Mouse (Mus musculus) heart, postnatal 14 days (tissue): ENCODE results near the gene Gbx1. TPM values are rescaled to one million over a fixed set of nuclear protein-coding genes. Genes with fewer than 3 reads are reported as not detected.
A peak's percentile ranks its signal among the peaks of the same experiment; 100 is the strongest.
"Not testable (repeated sequence)": the region's sequence is repeated elsewhere in the genome, so short reads cannot be mapped to it uniquely, and the experiment has no call there.

Experiments used
- DNase-seq, 2 experiments: peaks; one replicate each; pipeline ENCODE4 v3.0.0; 2021 to 2022
- intact Hi-C: fragments of 180-260 bp; cut with DNase I; formaldehyde crosslinking; loops from one replicate; pipeline ENCODE4 v1.15.1; 2025
- long read RNA-seq, 2 experiments: library from polyadenylated mRNA; stranded (forward); transcript quantifications; one replicate each; pipeline ENCODE4 v2.0.0; 2021
- total RNA-seq, 2 experiments: library from RNA; stranded (reverse); gene quantifications; 2 replicates each; pipeline ENCODE4 v1.2.3; 2021

Gene Gbx1
- total RNA-seq, result not detected
- long read RNA-seq, experiment 1, result 0 reads
- long read RNA-seq, experiment 2, partial matches to known transcripts, result 0 of 1 reads
- long read RNA-seq, experiment 2, other reads (novel, unspliced or antisense), result 1 of 1 reads

DNA sequence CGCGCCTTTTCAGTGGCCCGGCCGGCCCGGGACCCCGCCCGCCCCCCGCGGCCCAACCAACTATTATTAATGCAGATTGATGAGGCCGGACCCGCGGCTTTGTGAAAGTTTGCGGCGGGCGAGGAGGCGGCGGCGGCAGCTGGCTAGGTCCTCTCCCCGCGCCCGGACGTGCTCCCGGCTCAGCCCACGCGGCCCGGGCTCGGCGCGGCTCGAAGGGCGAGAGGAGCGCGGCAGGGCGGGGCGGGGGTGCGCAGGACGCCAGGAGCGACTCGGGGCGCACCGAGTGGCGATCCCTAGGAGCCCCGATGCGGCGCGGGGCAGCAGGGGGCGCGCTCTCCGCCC, at the start of gene Gbx1:
TSS of gene Gbx1 (minus strand) at position 314 of the 342 bp plus-strand sequence.
- intact Hi-C loops, result no loop called here
- DNase-seq, result peak; percentile 53 to 57

DNA sequence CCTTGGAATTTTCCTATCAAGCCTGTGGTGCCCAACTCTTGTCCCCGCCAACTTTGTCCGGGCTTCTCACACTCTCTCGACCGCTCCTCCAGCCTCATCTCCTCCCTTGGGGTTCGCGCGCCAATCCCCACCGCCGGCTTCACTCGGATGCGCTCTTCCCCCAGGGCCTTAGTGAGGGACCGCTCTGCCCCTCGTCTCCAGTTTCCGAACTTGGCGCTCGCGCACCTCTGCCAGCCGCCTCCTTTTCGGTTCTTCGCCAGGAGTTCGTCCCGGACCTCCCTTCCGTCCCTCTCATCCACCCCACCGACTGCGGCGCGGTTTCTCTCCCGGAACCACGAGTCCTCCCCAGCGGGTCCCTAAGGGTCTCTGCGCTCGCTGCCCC, 49.8 kb upstream of the Gbx1 start:
- peak in 1 of 2 experiments; percentile 49 for DNase-seq
- intact Hi-C loops, result no loop called here

DNA sequence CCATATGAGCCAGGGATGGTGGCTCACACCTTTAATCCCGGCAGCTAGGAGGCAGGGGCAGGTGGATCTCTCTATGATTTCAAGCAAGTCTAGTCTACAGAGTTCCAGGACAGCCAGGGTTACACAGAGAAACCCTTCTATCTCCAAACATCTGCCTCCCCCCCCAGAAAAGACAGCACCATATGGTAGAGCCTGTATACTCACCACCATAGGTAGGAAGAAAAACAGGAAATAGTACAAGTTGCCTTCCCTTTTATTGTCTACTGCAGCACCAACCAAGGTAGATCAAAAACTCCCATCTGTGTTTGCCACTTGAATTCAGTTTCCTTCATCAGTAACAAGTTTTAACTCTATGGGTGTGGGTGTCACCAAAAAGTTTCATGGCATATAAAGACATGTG, 48.9 kb upstream of the Gbx1 start:
- intact Hi-C loops, result no loop called here
- DNase-seq, result no peak

DNA sequence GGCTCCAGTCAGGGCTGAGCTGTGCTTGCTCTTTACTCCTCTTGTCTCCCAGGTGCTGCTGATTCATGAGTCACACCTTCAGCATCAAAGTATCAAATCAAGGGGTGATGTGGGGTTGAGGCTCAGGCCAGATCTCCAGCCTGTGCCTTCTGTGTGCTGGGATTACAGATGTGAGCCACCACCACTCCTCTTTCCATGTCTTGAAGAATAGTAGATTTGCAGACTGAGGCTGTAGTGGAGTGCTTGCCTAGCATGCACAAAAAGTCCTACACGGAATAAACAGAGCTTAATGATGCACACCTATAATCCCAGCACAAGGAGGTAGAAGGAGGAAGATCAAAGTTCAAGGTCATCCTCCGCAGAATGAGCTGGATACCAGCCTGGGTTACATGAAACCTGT, 29.7 kb upstream of the Gbx1 start, which contains the start of gene 4931409K22Rik:
TSS of gene 4931409K22Rik (minus strand) at position 101 of the 400 bp plus-strand sequence.
- intact Hi-C loops, result no loop called here
- DNase-seq, result no peak

DNA sequence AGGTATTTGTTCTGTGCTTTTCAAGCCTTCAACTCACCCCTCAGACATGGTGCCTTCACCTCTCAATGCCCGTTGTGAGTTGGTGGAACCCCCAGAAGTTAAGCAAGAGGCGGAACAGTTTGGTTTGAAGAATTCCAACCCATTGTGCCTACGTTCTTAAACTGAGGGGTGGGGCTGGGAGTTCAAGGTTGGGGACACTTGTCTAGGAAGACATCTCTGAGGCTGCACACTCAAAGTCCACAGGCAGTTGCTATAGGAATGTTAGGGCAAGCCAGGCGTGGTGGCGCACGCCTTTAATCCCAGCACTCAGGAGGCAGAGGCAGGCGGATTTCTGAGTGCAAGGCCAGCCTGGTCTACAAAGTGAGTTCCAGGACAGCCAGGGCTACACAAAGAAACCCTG, 28.3 kb upstream of the Gbx1 start:
- intact Hi-C loops, DNase-seq: not testable (repeated sequence)

DNA sequence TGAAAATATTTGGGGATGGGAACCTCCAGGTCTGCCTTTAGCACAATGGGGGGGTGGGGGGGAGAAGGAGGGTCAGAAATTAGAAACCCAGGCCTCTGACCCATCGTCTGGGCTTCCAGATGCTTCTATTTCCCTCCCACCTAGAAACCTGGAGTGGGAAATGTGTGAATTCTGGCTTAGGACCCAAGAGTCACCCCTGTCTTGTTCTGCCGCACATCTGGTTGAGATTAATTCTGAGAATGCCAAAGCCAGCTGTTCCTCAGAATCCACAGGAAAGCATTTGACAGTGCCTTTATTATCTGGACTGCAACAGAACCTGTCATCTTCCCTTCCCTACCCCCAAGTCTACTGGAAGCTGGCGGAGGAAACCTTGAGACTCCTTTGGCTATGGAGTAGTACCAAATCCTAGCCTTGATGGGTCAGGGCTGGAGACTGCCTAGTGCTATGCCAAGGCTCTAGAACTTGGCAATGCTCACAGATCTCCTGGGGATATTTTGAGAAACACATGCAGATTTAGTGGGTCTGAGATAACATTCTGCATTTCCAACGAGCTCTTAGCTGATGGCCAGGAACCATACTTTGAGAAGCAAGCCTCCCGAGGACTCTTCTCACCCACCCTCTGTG, 26.7 kb upstream of the Gbx1 start:
- intact Hi-C loops, result no loop called here

DNA sequence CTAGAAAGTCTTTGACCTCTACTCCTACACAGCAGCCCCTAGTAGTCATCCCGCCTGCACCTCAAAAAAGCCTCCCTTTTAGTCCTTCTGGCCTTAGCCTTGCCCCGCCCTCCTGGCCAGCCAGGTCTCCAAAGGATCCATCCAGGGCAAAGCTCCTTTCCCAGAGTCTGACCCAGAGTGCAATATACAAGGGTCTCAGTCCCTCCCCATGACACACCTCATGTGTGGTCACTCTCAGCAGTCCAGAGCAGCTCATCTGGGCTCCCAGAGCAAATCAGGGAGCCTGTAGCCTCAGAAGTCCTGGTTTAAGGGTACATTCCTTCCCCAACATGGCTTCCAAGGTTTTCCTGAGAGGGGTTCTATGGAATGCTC, 24.3 kb upstream of the Gbx1 start:
- DNase-seq, result no peak

More for the DNA sequence above, 26.7 kb upstream of the Gbx1 start:
- DNase-seq, result no peak

DNA sequence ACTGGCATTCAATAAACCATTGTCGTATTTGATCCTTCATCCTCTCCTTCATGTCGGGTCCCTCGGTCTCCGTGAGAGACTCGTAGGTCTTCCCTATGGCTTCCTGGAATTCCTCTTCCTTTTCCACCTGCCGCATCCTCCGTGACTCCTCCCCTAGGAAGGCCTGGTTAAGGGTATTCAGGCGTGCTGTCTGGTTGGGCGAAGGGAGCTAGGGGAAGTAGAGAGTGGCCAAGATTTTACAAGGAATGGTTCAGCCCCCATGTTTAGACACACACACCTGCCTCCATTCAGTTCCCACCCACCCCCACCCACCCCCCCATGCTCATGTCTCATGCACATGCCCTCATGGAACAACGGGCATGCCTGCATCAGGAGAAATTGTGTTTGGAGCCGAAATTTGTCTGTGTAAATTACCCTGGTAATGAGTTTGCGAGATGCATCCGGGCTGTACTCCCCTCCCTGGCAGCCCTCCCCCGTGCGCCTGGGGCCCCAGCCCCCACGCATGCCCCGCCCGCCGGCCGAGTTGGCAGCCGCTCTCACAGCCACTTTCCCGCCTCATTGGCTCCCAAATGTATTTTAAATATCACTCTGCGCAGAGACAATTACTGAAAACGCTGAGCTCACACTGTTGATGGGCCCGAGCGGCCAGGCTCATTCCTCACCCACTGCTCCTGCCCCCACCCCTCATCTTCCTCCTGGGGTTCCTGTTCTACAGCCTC, 23.8 kb upstream of the Gbx1 start:
- DNase-seq, result peak; percentile 57 to 65
- intact Hi-C loops, result no loop called here

More for the DNA sequence above, 24.3 kb upstream of the Gbx1 start:
- intact Hi-C loops, result no loop called here

DNA sequence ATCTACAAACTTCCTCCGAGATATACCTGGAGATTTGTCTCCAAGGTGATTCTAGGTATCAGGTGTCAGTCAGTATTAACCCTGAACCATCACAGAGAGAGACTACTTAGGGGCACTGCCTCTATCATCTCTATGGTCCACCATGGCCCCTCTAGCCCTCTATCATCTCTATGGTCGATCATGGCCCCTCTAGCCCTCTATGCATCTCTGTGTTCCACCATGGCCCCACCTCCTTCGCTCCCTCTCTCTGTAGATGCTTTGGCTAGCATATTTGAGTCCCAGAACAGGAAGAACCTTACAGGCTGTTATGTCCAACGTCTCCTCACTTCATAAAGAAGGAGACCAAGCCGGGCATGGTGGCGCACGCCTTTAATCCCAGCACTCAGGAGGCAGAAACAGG, 15.6 kb upstream of the Gbx1 start:
- no peak for DNase-seq
- intact Hi-C loops, result no loop called here

DNA sequence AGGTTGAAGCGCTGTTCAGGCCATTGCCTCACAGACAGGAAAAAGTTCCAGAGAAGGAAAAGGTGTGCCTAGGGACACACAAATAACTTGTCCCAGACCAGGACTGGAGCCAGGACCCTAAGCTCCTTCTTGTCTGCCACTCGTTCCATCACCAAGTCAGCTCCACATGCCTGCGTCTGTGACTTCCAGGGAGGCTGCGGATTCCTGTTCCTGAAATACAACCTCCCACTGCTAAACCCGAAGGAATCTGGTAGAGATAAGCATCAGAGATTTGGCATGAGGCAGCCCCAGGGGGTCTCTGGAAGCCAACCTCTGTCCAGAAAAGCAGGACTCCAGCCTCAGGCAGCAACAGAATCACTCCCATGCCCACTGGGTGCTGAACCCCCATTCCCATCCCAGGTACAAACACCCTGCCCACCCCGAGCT, 14.2 kb upstream of the Gbx1 start:
- no peak for DNase-seq
- intact Hi-C loops, result no loop called here

DNA sequence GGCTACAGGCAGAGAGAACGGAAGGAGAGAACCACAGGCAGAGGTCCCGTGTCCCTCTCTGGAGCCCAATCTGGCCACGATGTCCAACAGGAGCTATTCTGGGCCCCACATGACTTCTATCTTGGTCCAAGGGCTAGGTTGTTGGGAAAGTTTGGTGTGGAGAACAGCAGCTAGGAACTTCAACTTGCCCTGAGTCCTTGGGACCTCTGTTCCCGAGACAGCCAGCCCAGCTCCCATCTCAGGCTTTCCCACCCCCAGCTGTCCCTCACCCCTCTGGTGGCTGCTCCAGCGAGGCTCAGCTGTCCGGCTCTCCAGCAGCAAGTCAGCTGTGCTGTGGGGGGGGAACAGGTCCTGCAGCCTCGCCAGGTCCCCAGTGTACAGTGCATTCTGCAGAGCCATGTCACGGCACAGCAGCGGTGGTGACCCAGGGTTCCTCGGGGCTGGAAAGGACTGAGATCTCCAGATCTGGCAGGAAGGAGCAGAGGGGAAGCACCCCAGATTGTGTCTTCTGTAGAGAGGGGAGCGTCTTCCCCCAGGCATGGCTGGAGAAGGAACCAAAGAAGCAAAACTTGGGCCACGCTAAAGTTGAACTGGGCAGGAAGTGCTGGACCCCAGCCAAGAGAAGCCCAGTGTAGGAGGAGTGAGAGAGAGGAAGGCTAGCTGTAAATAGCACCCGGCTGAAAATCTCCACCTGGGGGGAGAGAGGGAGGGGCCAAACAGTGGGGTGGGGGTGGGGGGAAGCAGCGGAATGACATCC, 13.6 kb upstream of the Gbx1 start, which contains the start of gene Asb10:
TSS of gene Asb10 (minus strand) at position 592 of the 757 bp plus-strand sequence.
- DNase-seq, result peak; percentile 77 to 85
- intact Hi-C loops, result no loop called here

DNA sequence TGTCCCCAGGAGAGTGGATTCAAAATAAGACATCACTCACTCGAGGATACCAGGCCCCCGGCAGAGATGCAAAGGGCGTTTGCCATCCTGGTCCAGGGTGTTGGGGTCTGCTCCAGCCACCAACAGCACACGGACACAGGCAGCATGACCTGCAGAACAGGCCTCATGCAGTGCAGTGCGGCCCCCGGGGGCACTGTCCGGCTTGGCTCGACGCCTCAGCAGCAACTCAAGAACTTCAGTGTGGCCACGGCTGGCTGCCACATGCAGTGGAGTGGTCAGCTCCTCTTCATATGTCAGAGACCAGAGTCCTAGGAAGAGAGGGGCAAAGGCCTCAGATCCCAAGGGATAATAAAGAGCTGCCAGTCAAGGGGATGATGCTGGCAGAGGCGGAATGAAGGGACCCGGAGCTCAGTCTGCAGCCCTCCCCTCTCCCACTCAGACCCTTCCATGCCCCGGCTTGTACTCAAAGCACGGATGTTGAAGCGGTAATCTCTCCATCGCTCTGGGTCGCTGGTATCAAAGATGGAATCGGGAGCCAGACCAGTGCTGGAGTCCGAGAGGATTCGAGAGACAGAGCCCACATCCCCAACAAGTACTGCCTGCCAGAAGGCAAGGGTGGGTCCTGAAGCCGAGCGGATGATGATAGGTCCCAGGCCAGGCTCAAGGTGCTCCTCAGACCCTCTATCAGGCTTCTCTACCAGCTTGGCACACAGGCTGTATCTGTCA, 12.7 kb upstream of the Gbx1 start:
- DNase-seq, result no peak
- intact Hi-C loops, result no loop called here

DNA sequence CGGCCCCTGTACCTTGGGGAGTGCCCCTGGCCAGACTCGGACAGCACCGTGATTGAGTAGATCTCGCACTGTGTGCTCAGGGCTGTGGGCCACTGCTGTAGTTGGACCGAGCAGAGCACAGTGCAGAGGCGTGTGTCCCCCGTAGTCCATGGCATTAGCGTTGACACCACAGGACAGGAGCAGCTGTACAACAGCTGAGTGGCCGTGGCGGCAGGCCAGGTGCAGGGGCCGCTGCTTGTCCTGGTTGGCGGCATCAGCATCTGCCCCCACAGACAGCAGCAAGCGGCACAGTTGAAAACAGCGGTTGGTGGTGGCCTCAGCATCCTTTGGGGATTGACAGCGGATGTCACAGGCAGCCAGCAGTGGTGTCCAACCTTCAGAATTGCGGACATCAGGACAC, 10.6 kb upstream of the Gbx1 start:
- DNase-seq, result peak; percentile 46 to 58
- intact Hi-C loops, result no loop called here

DNA sequence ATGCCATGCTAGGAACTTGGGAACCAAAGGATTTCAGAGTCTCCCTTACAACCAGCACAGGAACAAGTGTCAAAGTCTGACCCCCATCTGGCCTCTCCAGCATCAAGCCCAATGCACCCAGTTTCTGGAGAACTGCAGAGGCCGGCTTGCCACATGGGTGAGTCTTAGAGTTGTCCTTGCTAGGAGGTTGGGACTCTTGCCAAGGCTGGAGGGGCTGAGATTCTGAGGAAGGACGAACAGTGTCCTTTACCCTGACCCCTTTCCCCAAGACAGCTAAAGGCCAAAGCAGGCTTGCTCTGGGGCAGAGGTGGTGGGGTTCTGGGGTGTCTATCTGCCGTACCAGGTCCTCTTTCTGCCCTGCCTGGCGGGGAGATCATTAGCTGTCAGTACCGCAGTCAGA, 9.5 kb upstream of the Gbx1 start:
- no peak for DNase-seq
- intact Hi-C loops, result no loop called here

DNA sequence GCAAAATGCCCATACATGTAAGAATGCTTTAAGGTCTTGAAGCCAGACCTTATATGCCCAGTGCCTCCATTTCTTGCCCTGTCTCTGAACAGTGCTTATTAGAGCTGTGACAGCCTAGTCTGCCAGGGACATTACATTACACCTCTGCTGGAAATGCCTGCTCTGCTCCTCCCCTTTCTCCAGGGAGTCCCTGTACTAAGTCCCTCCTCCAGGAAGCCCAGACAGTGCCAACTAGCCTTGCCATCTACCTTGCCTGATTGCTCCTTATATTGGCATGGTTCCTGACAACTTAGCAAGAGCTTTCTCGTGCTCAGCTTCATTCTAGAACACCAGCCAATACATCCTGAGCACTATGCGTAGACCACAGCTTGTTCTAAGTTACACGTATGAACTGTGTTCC, 8.7 kb upstream of the Gbx1 start:
- DNase-seq, result no peak
- intact Hi-C loops, result no loop called here

DNA sequence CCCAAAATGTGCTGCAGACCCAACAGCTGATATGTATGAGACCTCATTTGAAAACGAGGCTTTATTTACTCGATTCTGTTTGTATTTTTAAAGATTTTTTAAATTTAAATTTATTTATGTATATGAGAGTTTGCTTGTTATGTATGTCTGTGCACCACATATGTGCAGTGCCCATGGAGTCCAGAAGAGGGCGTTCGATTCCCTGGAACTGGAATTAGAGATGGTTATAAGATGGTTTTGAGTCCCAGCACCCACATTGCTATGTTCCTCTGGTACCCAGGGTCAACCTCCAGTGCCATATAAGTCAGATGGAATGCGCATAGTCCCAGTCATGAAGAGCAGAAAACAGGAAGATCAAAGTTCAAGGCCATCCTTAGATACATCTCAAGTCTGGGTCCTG, 7.3 kb upstream of the Gbx1 start:
- no peak for DNase-seq
- intact Hi-C loops, result loop anchor here (5.0 kb wide), 2 partner anchors 63 to 118 kb away; no protein-coding TSS in a partner anchor

DNA sequence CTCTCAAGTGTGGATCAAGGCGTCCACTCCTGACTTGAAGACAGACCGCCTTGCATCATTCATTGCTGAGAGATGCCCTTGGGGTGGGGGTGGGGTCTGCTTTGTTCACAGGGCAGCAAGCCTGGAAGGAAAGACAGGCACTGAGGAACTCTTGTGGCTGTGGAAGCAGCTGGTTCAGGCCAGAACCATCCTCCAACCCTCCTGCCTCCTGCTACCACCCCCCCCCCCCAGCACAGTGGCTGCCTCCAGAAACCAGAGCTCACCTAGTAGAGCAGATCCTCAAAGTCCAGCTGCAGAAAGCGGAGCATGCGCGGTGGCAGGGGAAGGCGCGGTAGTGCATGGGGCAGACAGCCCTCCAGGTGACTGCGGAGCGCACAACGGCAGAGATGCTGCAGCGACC, 6.4 kb upstream of the Gbx1 start:
- DNase-seq, result no peak
- intact Hi-C loops, result loop anchor here (5.0 kb wide), 2 partner anchors 64 to 119 kb away; no protein-coding TSS in a partner anchor

DNA sequence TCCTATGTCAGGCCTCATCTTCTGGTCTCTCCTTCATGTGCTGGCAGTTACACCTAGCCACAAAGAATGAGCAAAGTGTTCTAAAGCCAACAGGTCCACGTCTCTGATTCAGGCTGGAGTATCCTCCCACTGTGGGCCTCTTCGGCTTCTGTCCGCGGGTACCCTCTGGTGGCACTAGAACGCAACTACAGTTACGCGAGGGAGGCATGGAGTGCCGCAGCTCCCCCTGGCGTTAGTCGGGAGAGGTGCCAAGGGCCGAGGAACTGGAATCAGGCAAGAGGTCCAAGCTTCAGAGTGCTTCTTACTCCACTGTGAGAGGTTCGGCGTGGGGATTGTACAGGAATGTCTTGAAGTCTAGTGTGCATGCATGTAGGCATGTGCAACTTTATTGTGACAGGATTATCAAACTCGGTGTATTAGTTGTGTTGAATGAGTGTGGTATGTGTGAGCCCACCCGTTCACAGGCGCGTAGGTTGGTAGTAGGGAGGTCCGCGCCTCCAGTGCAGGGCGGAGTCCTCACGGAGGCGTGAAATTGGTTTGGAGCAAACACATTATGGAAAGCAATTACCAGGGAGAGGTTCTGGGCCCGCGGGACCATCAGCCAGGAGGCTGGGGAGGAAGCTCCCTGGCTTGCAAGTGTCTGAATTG, 3.2 kb upstream of the Gbx1 start:
- intact Hi-C loops, result loop anchor here (5.0 kb wide), 2 partner anchors 67 to 122 kb away; no protein-coding TSS in a partner anchor
- DNase-seq, result peak; percentile 92 to 97

DNA sequence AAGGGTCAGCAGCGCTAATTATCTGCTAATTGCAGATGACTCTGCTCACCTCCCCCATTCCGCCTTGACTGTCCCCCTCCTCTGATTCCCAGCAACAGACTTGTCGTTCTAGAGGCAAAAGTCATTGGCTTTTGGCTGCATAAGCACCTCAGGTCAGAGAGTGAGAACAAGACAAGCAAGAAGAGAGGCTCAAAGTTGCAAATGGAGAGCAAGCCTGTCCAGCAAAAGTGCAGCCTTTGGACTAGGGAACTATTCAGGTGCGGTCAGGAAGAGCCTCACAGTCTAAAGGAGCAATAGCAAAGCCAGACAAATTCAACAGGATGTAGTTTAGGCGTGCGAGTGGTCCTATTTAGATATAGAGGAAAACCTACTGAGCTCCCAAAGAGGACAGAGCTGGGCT, 778 bp upstream of the Gbx1 start:
- no peak for DNase-seq
- intact Hi-C loops, result loop anchor here (2.0 kb wide), 1 partner anchor 41 kb away; no protein-coding TSS in a partner anchor
